Mouse (Mus musculus): Measurements from ENCODE around the gene Fbxl15. TPM values are rescaled to one million over a fixed set of nuclear protein-coding genes. Genes with fewer than 3 reads are reported as not detected.

Fbxl15 gene
- polyA plus RNA-seq, 1 experiment from 2014 or later = 13.9 TPM

- in situ Hi-C loops (cut with MboI; ENCODE audit: low pct_unique_long_range_greater_than_20kb) = loop anchor here (10.0 kb wide), 1 partner anchor 227 kb away; the partner anchor contains the start of gene Elovl3
- CTCF ChIA-PET = interaction anchor here (1.1 to 1.4 kb wide), 3 partner anchors 10 to 58 kb away, joined by 3 to 5 read pairs (median 3); partner anchors contain the start of gene Nfkb2
- POLR2A ChIA-PET = no interaction called here
- no peak for TF ChIP-seq CTCF (IDR thresholded peaks at IDR 0.05)
- DNase-seq (ENCODE audit: low read depth, low spot score) (no peak), ATAC-seq (no peak)
- H3K27me3 ChIP-seq = no peaks in the 10 kb centered on the region
Measured at GRCm38 (mm10) chr19:46362104-46362503, 34.1 kb downstream of the Fbxl15 start.

GRCm38 (mm10) chr19:46363294-46364009, 35.5 kb downstream of the Fbxl15 start:
- in situ Hi-C loops (cut with MboI; ENCODE audit: low pct_unique_long_range_greater_than_20kb) = loop anchor here (10.0 kb wide), 1 partner anchor 229 kb away; the partner anchor contains the start of gene Elovl3

GRCm38 (mm10) chr19:46367798-46368590, 40.0 kb downstream of the Fbxl15 start:
- ChIA-PET POLR2A (interaction anchor here (0.9 kb wide), 1 partner anchor 20 kb away, joined by 4 read pairs; no protein-coding TSS in a partner anchor), CTCF (interaction anchor here (0.9 to 1.4 kb wide), 4 partner anchors 11 to 65 kb away, joined by 3 to 5 read pairs (median 4); partner anchors contain the start of gene Sufu)
- no peak for TF ChIP-seq CTCF (IDR thresholded peaks at IDR 0.05)
- no peaks in the 10 kb centered on the region for H3K27me3 ChIP-seq
- in situ Hi-C loops (cut with MboI; ENCODE audit: low pct_unique_long_range_greater_than_20kb) = loop anchor here (10.0 kb wide), 1 partner anchor 233 kb away; the partner anchor contains the start of gene Elovl3
- ATAC-seq (no peak), DNase-seq (ENCODE audit: low read depth, low spot score) (no peak)

More at GRCm38 (mm10) chr19:46363294-46364009, 35.5 kb downstream of the Fbxl15 start:
- CTCF ChIA-PET = interaction anchor here (1.1 to 1.4 kb wide), 2 partner anchors 12 to 59 kb away, joined by 3 read pairs; partner anchors contain the start of gene Nfkb2
- H3K27me3 ChIP-seq = no peaks in the 10 kb centered on the region
- POLR2A ChIA-PET = no interaction called here
- TF ChIP-seq CTCF (IDR thresholded peaks at IDR 0.05) = no peak
- no peak for ATAC-seq
- no peak for DNase-seq (ENCODE audit: low read depth, low spot score)

GRCm38 (mm10) chr19:46369204-46369603, 41.2 kb downstream of the Fbxl15 start:
- DNase-seq (ENCODE audit: low read depth, low spot score) (no peak), ATAC-seq (peak; percentile 72)
- ChIA-PET CTCF (interaction anchor here (0.9 to 1.4 kb wide), 5 partner anchors 13 to 67 kb away, joined by 3 to 4 read pairs (median 4); partner anchors contain the start of genes Nfkb2 and Sufu), POLR2A (interaction anchor here (0.6 to 0.9 kb wide), 2 partner anchors 21 to 23 kb away, joined by 3 to 4 read pairs; no protein-coding TSS in a partner anchor)
- peak; percentile 97 for TF ChIP-seq CTCF (IDR thresholded peaks at IDR 0.05)
- in situ Hi-C loops (cut with MboI; ENCODE audit: low pct_unique_long_range_greater_than_20kb) = loop anchor here (10.0 kb wide), 1 partner anchor 234 kb away; the partner anchor contains the start of gene Elovl3
- no peaks in the 10 kb centered on the region for H3K27me3 ChIP-seq

GRCm38 (mm10) chr19:46374477-46375088, 46.6 kb downstream of the Fbxl15 start:
- no peak for ATAC-seq
- POLR2A ChIA-PET = interaction anchor here (1.4 kb wide), 1 partner anchor 16 kb away, joined by 3 read pairs; no protein-coding TSS in a partner anchor
- in situ Hi-C loops (cut with MboI; ENCODE audit: low pct_unique_long_range_greater_than_20kb) = no loop called here

GRCm38 (mm10) chr19:46375489-46375888, 47.5 kb downstream of the Fbxl15 start:
- POLR2A ChIA-PET = interaction anchor here (1.4 kb wide), 1 partner anchor 15 kb away, joined by 3 read pairs; no protein-coding TSS in a partner anchor

More at GRCm38 (mm10) chr19:46374477-46375088, 46.6 kb downstream of the Fbxl15 start:
- no peak for DNase-seq (ENCODE audit: low read depth, low spot score)
- no peaks in the 10 kb centered on the region for H3K27me3 ChIP-seq
- CTCF ChIA-PET = no interaction called here
- no peak for TF ChIP-seq CTCF (IDR thresholded peaks at IDR 0.05)

GRCm38 (mm10) chr19:46375891-46376290, 47.9 kb downstream of the Fbxl15 start:
- in situ Hi-C loops (cut with MboI; ENCODE audit: low pct_unique_long_range_greater_than_20kb) = no loop called here
- TF ChIP-seq CTCF (IDR thresholded peaks at IDR 0.05) = no peak
- no peak for DNase-seq (ENCODE audit: low read depth, low spot score)
- ChIA-PET POLR2A (interaction anchor here (1.4 kb wide), 1 partner anchor 14 kb away, joined by 3 read pairs; no protein-coding TSS in a partner anchor), CTCF (no interaction called here)
- no peaks in the 10 kb centered on the region for H3K27me3 ChIP-seq
- ATAC-seq = no peak

More at GRCm38 (mm10) chr19:46375489-46375888, 47.5 kb downstream of the Fbxl15 start:
- DNase-seq (ENCODE audit: low read depth, low spot score) (no peak), ATAC-seq (no peak)
- CTCF ChIA-PET = no interaction called here
- no peaks in the 10 kb centered on the region for H3K27me3 ChIP-seq
- in situ Hi-C loops (cut with MboI; ENCODE audit: low pct_unique_long_range_greater_than_20kb) = no loop called here
- TF ChIP-seq CTCF (IDR thresholded peaks at IDR 0.05) = no peak

Other genes starting within 250 kb of the Fbxl15 start
- not detected for gene Elovl3, start 196.3 kb upstream of the Fbxl15 start, polyA plus RNA-seq (2021)
- gene Pitx3, start 179.9 kb upstream of the Fbxl15 start, polyA plus RNA-seq (2021) = not detected
- gene Gbf1, start 175.7 kb upstream of the Fbxl15 start, polyA plus RNA-seq (2021) = 55.0 TPM
- 48.2 TPM for gene Nfkb2, start 23.9 kb upstream of the Fbxl15 start, polyA plus RNA-seq (2021)
- 11.9 TPM for gene Psd, start 1.0 kb upstream of the Fbxl15 start, polyA plus RNA-seq (2021)
- 264 TPM for gene Cuedc2, start 10.5 kb downstream of the Fbxl15 start, polyA plus RNA-seq (2021)
- gene Mfsd13a, start 12.9 kb downstream of the Fbxl15 start, polyA plus RNA-seq (2021) = 11.7 TPM
- gene 2310034G01Rik, start 22.1 kb downstream of the Fbxl15 start, polyA plus RNA-seq (2021) = 0.42 TPM
- 159 TPM for gene Actr1a, start 67.6 kb downstream of the Fbxl15 start, polyA plus RNA-seq (2021)
- gene Sufu, start 68.7 kb downstream of the Fbxl15 start, polyA plus RNA-seq (2021) = 35.2 TPM
- gene Trim8, start 173.5 kb downstream of the Fbxl15 start, polyA plus RNA-seq (2021) = 89.9 TPM
- 187 TPM for gene Arl3, start 245.0 kb downstream of the Fbxl15 start, polyA plus RNA-seq (2021)
- gene Sfxn2, start 245.2 kb downstream of the Fbxl15 start, polyA plus RNA-seq (2021) = 9.3 TPM